Mouse (Mus musculus) ZHBTc4 (cell line): Measurements from ENCODE around the gene Rbm38.

Experiments
- DNase-seq: peaks from one replicate; pipeline ENCODE4 v3.0.0-alpha.2; 2011; ENCODE audit warnings: low read depth, low spot score

Gene Rbm38

DNA sequence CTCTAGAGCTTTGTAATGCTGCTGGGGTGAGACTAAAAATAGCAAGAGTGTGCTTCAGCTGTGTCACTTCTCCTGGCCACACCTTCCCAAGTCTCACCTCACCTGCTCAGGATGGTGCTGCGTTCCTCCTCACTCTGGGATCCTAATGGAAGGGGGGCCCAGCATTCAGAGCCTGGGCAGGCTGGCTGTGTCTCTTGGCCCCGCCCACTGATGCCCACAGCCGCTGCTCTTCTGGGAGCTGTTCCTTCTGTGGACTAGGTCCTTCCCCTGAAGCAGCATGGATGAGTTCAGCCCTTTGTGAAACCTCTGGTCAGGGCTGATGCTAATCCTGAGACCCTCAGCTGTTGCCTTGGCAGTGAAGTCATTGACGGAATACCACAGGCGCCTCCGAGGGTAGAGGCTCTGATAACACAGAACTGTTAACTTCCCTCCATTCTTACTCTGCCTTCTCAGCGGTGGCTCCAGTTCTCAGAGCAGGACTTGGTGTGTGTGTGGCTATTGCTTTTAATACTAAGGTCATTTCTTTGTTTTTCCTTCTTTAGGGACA is 5.5 kb upstream of the Rbm38 start:
- DNase-seq = no peak

DNA sequence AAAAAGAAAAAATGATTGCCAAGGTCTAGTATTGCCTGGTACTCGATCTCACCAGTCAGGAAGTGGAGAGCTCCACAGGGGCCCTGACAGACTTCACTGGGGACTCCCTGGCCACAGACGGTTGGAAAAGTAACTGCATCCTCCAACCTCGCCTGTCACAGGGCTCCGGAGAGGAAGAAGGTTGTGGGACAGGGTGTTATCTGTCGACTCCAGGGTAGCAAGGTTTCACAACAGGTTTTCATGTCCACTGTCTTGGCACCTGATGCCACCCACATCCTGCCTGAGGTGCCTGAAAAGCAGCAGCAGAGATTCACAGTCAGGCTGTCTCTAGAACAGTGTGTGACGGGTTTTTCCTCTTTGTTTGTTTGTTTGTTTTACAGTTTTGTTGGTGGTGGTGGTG is 2.4 kb upstream of the Rbm38 start:
- no peak for DNase-seq

DNA sequence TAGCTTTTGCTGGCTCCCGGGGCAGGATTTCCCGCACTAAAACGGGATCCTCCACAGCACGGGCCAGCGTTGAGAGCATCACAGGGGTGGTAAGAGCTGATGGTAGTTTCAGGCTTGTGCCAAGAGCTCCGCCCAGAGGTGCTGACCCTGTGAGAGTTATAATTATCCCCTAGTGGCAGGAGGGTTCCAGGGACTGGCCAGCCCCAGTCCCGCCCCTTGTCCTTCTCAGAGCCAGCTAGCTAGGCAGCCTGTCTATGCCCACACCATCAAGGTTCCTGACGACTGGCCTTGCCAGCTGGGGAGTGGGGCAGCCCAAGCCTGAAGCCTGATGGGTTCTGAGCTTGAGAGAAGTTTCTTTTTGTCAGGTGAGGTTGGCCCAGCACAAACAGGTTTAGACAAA is 1.7 kb upstream of the Rbm38 start:
- DNase-seq = no peak

DNA sequence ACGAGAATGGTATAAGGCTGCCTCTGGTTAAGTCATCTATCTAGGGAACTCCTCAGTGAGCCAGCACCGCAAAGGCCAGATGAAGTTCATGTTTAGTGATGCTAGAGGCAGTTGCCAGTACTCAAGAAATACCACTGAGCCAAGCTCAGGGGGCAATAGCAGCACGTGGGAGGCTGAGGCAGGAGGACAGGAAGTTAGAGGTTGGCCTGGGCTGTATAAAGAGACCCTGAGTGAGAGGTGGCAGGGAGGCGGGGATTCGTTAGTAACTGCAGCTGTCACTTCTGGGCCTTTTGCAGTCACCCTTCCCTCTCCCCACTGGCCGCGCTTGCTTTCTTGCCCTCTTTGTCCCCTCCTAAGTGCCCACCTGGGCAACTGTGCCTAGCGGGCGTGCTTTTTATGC is 976 bp upstream of the Rbm38 start:
- DNase-seq = no peak

DNA sequence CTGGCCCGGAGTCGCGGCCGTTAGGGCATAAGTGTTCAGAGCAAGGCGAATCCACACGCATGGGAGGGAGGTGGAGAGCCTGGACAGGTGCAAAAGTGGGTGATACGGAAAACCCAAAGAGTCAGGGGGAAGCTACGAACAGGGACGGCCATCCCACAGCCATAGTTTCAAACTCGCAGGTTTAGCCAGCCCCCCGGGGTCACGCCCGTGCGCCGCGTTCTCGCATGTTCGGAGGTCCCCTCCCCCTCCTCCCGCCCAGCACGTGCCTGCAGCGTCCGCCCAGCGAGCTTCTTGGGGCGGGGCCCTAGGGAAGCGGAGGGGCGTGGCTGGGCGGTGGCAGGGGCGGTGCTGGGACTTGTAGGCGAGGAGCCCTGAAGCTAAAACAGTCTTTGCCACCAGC is 508 bp upstream of the Rbm38 start:
- peak; percentile 95 for DNase-seq

DNA sequence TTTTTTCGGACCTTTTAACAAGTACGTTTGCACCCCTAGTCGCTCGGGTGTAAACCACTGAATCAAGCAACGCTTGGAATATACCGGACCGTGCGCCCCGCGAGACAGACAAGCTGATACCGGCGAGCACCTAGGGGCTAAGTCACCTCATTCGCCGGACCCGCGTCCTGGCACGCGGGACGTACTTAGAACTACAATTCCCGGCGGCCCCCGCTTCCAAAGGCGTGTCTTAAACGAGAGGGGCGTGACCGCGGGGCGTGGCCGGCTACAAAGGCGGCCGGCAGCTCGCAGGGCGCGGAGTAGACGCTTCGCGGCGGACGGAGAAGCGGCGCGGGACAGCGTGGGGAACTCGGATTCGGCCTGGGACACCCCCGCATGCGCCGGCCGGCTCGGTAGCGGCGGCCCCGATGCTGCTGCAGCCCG is 1.3 kb downstream of the Rbm38 start:
- DNase-seq = peak; percentile 97

DNA sequence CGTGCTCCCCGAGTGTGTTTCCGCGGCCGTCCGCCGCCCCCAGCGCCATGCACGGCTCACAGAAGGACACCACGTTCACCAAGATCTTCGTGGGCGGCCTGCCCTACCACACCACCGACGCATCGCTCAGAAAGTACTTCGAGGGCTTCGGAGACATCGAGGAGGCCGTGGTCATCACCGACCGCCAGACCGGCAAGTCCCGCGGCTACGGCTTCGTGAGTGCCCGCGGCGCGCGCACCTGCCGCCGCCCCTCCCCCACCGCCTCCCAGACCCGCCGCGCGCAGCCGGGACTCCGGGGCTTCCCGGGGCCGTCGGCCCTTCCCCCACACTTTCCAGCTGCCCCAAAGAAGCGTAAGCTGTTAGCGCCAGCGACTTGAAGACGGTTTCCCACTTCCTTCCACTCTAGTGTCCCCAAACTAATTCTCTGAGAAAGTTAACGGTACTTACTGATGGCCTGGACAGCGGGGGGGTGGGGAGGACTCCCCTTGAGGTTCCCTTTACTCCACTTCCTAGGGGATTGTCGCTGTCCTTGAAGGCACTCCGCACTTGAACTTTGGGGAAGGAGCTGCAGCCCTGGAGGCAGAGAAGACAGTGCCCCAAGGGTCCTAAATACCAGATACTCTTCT is 1.9 kb downstream of the Rbm38 start:
- DNase-seq = peak; percentile 70

DNA sequence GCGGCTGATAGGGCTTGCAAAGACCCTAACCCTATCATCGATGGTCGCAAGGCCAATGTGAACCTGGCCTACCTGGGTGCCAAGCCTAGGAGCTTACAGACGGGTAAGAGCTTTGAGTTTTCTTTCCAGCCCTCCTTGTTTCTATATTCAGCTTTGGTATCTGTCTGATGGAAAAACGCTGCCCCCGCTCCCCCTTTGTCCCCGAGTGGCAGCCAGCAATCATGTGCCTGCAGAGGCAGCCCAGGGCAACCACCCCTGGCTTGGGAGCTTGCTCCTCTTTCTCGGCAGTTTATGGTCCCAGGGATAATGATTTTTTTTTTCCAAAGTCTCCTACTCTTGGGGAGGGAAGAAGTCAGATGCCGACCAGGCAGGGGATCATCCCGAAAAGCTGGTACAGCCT is 2.5 kb downstream of the Rbm38 start:
- DNase-seq = no peak

DNA sequence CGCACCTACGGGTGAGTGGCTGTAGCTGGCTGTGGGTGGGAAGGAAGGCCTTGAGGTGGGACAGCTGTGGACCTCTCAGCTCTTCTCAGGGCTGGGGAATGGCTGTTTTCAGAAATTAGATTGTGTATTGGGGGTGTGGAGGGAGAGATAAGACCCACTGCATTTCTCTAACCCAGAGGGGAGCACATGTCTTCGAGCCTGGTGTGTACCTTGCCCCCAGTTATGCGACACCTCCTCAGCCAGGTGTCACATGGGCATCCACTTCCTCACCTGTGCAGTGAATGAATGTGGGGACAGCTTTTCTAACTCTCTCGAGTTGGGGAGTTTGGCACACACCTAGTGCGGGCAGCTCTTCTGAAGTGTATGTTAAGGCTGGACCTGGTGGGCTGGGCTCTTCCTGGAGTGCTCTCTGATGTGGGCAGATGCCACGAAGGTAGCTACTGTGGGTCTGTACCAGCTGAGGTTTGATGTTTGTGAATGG is 3.1 kb downstream of the Rbm38 start:
- DNase-seq = no peak

DNA sequence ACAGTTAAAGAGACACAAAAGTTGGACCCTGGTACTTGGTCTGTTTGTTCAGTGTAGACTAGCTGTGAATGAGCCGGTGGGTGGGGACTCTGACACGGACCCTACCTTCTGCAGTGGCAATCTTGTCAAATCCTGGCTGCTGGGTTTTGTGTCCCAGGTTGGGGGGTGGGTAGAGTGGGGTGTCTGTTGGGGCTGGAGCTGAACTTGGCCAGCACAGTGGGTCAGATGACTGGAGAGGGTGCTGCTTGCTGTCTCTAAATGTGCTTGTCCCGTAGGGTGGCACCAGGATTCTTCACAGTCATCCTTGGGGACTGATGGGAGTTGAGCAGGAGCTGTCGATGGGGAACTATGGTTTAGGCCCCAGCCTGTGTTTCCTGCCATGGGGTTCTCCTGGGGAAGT is 3.7 kb downstream of the Rbm38 start:
- no peak for DNase-seq

DNA sequence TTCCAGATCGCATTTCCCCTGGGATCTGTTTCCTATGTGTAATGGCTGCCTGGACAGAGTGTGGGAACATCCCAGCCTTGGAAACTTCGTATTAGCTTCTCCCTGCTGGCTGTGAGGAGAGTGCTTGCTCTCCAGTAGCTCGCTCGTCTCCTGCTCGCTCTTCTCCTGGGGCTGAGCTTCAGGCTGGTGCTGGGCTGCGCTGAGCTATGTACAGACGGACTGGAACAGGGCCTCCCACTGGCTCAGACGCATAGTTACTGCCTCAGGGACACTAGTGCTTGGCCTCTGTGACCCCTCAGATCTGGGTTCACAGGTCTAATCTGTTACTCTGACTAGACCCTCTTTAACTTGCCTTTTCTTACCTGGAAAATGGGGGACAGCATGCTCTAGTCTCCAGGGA is 4.1 kb downstream of the Rbm38 start:
- no peak for DNase-seq

DNA sequence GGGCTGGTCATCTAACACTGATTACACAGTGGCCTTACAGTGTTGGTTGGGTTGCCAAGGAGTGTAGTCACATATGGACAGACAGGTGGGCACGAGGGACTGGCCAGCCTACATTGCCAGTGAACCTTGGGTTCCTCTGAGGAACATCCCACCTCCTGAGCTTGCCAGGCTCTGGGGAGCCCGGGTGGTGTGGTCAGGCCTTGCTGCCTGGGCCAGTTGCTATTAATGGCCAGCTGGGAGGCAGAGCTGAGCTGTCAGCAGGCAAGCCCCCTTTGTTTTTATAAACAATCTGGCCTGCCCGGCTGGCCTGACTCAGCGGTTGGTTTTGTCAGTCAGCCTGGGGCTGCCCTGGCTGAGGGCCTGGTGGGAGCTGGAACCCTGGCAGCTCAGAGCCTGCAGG is 4.6 kb downstream of the Rbm38 start:
- no peak for DNase-seq

DNA sequence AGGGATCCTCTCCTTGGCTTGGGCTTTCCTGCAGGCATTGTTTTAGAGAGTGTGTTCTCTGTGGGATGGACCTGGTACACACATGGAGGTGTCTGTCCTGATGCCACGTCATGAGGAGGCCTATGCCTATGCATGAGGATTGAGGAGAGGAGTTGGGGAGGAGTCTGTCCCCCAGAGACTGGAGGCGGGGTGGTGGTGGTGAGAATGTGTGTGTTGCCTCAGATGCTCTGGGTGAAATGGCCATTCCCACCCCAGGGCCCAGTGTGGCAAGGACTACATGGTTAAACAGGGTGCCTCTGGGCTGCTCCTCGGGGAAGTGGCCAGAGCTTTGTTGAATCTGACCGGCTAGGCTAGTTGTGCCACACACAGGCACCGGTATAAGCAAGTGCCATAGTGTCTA is 6.0 kb downstream of the Rbm38 start:
- DNase-seq = no peak

DNA sequence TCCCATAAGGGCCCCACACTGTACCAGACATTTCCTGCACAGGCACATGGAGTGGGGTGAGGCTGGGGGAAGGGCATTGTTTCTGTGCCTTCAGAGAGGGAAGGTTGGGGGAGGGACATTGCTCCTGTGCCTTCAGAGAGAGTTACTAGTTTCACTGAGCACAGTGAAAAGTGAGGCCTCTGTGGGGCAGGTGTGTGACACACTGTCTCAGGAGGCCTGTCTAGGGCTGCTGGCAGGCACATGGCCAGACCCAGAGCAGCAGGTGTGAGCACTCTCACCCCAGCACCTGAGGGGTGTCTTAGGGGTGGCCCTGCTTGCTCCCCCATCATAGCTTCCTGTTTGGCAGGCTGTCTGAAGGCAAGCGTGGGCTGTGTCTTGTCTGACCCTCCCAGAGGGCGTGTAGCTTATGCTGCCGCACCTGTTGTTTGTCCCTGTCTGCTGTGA is 6.4 kb downstream of the Rbm38 start:
- no peak for DNase-seq

DNA sequence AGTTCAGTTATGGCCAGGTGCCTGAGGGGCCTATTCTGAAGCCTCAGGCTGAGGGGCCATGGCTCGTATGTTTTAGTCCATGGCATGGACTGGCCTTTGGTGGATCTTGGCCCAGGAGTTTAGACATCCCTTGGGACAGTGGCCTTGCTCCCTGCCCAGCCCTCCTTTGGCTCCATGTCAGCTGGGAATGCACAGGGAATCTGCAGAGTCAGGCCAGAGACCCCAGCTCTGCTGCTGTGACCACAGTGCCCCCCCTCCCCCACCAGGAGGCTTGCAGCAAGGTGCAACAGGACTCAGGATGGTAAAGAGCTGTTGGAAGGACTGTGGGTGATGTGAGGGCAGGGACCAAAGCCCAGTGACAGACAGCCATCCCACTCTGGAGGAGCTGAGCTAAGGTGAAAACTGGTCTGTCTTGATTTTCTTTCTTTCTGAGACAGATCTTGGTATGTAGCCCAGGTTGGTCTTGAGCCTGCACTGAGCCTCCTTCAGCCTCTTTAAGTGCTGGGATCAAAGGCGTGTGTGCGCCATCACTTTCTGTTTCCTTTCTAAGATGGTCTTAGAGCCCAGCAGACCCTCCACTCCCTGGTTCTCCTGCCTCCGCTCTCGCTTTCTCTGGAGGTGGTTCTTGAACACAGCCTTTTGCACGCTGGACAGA is 7.0 kb downstream of the Rbm38 start:
- DNase-seq = no peak

DNA sequence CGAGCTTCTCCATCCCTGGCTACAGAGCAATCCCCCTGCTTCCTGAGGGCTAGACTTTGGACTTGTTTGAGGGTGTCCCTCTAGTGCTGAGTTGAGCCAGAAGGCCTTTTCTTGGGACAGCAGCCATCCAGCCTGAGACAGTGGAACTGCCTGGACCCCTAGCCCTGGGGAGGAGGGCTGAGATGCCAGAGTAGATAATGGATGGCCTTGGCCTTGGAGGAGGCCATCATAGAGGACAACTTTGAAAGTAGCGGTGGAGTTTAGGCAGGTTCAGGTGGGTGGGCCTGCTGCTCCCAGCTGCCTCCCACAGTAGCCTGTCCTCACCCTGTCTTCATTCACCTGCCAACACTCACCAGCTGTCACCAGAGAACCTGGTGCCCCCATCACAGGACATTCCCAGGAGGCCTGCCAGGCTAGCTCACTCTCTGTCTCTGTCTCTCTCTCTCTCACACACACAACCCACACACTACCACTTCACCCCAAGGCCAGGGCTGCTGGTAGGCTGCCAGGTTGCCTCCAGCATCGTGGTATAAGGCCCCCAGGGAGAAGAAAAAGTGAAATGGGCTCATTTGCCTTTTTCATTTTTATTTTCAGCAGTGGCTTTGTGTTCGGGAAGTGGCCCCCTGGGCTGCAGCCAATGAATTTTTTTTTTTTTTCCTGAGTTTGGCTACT is 7.7 kb downstream of the Rbm38 start:
- DNase-seq = no peak

DNA sequence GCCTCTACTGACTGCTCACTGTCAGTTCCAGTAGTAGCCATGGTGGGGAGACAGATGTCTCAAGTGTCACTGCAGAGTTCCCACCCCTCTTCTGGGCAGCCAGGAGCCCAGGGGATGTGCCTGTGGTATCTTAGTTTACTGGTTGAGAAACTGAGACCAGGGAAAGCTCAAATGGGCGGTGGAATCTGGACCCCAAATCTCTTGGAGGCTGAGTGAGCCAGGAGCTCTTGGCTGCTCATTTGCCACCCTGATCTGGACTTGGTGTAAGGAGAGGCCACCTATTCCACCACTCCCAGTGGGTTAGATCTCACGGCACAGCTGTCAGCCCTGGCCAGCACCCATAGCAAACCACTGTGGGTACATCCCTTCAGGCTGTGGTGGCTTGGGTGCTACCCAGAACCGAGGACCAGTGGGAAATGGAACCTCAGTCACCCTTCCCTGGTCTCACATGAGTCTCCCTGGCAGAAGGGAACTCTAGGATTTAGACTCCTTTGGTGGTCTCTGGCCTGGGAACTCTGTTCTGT is 8.3 kb downstream of the Rbm38 start:
- DNase-seq = no peak

DNA sequence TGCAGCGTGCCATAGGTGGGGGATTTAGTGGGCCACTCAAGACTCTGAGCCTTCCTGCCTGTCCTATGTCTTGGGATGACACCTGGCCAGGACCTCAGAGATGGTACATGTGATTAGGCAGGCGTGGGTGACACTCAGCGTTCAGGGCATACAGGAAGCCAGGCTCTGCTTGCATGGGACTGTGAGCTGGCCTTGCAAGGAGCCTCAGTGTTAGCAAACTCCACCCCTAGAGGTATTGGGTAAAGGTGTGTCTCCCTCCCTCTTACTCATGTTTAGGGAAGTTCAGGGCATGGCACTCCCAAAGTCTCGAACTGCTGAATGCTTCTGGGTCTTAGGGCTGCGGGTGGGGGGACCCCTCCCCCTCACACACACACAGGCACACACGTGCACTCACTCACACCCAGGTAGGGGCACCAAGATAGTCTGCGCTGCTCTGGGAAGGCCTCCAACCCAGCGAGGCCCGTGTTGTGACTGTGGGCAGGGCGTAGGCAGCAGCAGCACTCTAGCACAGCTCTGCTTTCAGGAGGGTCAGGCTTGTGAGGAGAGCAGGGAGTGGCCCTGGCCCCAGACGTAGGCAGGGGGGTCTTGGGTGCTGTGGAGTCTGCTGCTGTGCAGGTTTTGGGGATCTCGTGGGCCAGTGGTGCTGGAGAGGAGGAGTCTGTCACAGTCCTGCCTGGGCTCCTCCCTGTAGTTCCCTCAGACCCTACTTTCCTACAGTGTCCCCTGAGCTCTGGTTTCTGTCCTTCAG is 10.5 kb downstream of the Rbm38 start:
- no peak for DNase-seq

DNA sequence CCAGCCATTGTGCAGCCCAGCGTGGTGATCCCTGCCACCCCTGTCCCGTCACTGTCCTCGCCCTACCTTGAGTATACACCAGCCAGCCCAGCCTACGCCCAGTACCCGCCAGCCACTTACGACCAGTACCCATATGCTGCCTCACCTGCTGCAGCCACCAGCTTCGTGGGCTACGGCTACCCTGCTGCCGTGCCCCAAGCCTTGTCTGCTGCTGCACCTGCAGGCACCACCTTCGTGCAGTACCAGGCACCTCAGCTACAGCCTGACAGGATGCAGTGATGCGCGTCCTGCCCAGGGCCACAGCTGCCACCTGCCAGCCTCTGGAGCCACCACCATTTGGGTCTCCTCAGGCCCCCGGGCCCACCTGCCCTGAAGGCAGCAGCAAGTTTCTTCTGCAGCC is 13.2 kb downstream of the Rbm38 start:
- no peak for DNase-seq

DNA sequence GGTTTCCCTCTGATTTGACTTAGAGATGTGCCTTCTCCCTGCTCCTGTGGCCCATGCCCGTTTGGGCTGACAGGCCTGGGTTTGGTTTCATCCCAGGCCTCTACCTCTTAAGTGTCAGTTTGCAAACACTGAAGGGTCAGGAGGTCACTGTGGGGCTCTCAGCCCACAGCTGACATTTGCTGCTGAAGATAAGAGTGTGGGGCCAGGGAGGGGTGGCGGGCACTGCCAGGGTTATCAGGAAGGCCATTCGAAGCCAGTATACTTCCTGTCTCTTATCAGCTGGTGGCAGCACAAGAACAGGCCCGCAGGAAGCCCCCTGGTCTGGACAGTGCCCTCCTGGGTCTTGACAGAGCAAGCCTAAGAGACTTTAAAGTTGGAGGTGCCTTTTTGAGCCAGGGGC is 14.7 kb downstream of the Rbm38 start:
- no peak for DNase-seq

DNA sequence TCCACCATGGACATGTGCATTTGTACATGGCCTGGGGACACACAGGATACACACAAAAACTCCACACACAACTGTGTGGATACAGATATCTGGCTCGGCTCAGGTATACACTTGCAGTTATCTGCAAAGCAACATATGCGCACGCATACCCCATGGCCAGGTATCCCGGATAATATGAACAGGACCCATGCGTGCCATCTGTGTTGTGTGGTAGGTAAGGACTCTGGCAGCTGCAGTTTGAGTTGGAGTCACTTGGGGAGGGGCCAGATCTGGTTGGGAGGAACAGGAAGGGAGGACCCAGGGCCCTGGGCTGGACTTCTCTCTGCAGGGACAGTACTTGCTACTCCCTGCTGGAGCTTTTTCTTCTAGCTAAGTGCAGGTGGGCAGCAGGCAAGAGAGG is 15.4 kb downstream of the Rbm38 start:
- DNase-seq = no peak

DNA sequence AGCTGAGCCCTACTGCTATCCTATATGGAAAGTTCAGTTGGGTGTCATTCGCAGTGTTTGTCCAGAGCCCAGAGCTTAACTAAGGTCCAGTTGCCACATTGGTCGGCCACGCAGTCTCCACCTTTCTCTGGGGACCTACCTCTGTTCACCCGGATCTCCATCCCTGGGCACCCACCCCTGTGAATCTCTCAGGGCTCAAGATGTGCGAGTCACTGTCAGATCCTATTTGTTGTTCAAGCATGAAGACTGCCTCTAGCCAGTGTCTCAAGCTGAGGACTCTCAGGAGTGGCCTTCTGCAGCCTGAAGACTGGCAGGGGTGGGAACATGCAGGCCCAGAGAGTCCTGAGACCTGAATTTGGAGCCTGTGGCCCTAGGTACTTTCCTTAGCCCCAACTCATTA is 15.8 kb downstream of the Rbm38 start:
- no peak for DNase-seq
